Mouse (Mus musculus) neural tube, embryonic 12.5 days (tissue): Measurements from ENCODE around the gene Camta2. TPM values are rescaled to one million over a fixed set of nuclear protein-coding genes. Genes with fewer than 3 reads are reported as not detected.

ENCODE experiments used
- ATAC-seq: fragments of 200-750 bp; cut with Nextera tagmentation; 2 replicates; pipeline ENCODE4 v1.8.0; 2017; ENCODE audit warnings: low read depth, mild to moderate bottlenecking, moderate TSS enrichment, moderate library complexity; ENCODE audit not compliant: low FRiP score
- H3K27ac ChIP-seq: fragments of 300-500 bp; sonication (generic); 2 replicates; pipeline ENCODE4 v1.5.1; 2016
- H3K27me3 ChIP-seq: fragments of 300-500 bp; sonication (generic); replicated peaks from 2 replicates; pipeline ENCODE4 v1.6.1; 2016; ENCODE audit warnings: mild to moderate bottlenecking
- H3K36me3 ChIP-seq: fragments of 300-500 bp; sonication (generic); 2 replicates; pipeline ENCODE4 v1.6.1; 2016; ENCODE audit warnings: mild to moderate bottlenecking
- H3K4me1 ChIP-seq: fragments of 300-500 bp; sonication (generic); 2 replicates; pipeline ENCODE4 v1.6.1; 2016
- H3K4me2 ChIP-seq: fragments of 300-500 bp; sonication (generic); replicated peaks from 2 replicates; pipeline ENCODE4 v1.6.1; 2016; ENCODE audit warnings: mild to moderate bottlenecking
- H3K4me3 ChIP-seq: fragments of 300-500 bp; sonication (generic); 2 replicates; pipeline ENCODE4 v1.5.1; 2016
- H3K9ac ChIP-seq: fragments of 300-500 bp; sonication (generic); 2 replicates; pipeline ENCODE4 v1.6.1; 2016; ENCODE audit warnings: mild to moderate bottlenecking
- H3K9me3 ChIP-seq: fragments of 300-500 bp; sonication (generic); 2 replicates; pipeline ENCODE4 v1.6.1; 2016; ENCODE audit warnings: mild to moderate bottlenecking
- WGBS: fragments of 180-500 bp; shearing (Covaris S2); methylation state at CpG from one replicate; pipeline ENCODE4 v1.1.7; 2016; 5-methylcytosine and 5-hydroxymethylcytosine counted together
- polyA plus RNA-seq: library from polyadenylated mRNA; unstranded; fragments of >200 nt; fragmentation: Nextera tagmentation; extraction: Ambion mirVana; gene quantifications from 2 replicates; pipeline ENCODE4 v1.2.1, GENCODE M21; 2016

Gene Camta2
- polyA plus RNA-seq, 1 experiment from 2014 or later: 16.7 TPM

DNA sequence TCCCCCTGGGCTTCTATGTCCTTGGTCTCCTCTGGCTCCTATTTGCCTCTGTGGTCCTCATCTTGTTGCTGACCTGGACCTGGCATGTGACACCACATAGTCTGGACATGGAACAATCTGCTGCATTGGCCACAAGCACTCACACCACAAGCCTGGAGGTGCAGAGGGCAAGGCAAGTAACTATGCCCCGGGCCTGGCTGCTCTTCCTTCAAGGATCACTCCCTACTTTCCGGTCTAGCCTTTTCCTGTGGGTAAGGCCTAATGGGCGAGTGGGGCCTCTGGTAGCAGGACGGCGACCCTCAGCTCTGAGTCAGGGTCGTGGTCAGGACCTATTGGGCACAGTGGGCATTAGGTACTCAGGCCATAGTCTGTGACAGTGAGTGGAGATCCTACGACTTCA is 46.7 kb downstream of the Camta2 start:
- H3K9me3 ChIP-seq: no peaks in the 10 kb centered on the region
- H3K4me3 ChIP-seq: no peak overlapping the region
- peaks cover 13% of the 10 kb centered on the region for H3K4me1 ChIP-seq
- no peak for ATAC-seq
- no peak overlapping the region for H3K4me2 ChIP-seq
- H3K27ac ChIP-seq: no peak overlapping the region
- 86% methylated on average over 7 of the region's 7 CpGs for WGBS
- H3K9ac ChIP-seq: no peak overlapping the region
- peaks cover 26% of the 10 kb centered on the region for H3K36me3 ChIP-seq
- no peaks in the 10 kb centered on the region; the same call in 1 of the 2 replicates for H3K27me3 ChIP-seq

DNA sequence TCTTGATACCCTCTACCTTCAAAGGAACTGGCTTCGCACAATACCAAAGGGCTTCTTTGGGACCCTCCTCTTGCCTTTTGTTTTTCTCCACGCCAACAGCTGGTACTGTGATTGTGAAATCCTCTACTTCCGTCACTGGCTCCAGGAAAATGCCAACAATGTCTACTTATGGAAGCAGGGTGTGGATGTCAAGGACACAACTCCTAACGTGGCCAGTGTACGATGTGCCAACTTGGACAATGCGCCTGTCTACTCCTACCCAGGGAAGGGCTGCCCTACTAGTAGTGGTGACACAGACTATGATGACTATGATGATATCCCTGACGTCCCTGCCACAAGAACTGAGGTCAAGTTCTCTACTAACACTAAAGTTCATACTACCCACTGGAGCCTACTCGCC is 47.9 kb downstream of the Camta2 start:
- no peak overlapping the region for H3K9ac ChIP-seq
- ATAC-seq: no peak
- no peak overlapping the region for H3K27ac ChIP-seq
- H3K4me3 ChIP-seq: no peak overlapping the region
- WGBS: 84% methylated on average over 8 of the region's 8 CpGs
- H3K4me2 ChIP-seq: no peak overlapping the region
- H3K36me3 ChIP-seq: peaks cover 18% of the 10 kb centered on the region
- no peaks in the 10 kb centered on the region; the same call in 1 of the 2 replicates for H3K27me3 ChIP-seq
- H3K4me1 ChIP-seq: 0 out of 2 replicates have a peak, but pooled peaks cover under 1% of the 10 kb centered on the region
- no peaks in the 10 kb centered on the region for H3K9me3 ChIP-seq

DNA sequence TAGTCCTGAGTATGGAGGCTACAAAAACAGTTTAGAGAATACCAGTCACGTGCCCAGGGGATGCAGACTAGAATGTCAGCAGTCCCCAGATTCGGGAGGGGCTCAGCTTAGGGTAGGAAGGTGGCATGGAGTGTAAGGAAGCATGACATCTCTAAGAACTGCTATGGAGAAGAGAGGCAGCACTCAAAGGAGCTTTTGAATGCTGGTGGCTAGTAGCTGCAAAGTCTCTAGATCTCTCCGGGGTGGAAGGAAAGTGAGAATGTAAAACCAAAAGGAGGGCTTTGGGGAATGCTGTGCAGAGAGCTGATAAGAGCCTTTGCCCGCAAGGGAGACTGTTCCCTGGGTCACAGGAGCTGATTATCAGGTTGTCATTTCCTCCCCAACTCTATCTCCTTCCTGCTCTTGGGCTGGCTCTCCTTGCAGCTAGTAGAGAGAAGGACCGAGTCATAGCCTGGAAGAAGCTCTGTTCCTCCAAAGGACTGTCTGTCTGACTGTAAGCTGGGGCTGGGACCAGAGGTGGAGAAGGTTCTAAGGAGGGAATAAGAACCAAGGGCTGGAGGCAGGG is 49.1 kb downstream of the Camta2 start, which contains the start of gene Gp1ba:
TSS of gene Gp1ba (plus strand) at position 409 of the 565 bp plus-strand sequence.
- no peaks in the 10 kb centered on the region for H3K4me1 ChIP-seq
- 59% methylated on average over 5 of the region's 5 CpGs for WGBS
- H3K4me3 ChIP-seq: no peak within 1 kb of the TSS
- H3K36me3 ChIP-seq: peaks cover 8% of the 10 kb centered on the region; the same call in 1 of the 2 replicates
- no peak within 1 kb of the TSS for H3K9ac ChIP-seq
- no peaks in the 10 kb centered on the region for H3K9me3 ChIP-seq
- no peak for ATAC-seq
- H3K4me2 ChIP-seq: no peak within 1 kb of the TSS
- H3K27ac ChIP-seq: no peak within 1 kb of the TSS
- no peaks in the 10 kb centered on the region; the same call in 1 of the 2 replicates for H3K27me3 ChIP-seq

DNA sequence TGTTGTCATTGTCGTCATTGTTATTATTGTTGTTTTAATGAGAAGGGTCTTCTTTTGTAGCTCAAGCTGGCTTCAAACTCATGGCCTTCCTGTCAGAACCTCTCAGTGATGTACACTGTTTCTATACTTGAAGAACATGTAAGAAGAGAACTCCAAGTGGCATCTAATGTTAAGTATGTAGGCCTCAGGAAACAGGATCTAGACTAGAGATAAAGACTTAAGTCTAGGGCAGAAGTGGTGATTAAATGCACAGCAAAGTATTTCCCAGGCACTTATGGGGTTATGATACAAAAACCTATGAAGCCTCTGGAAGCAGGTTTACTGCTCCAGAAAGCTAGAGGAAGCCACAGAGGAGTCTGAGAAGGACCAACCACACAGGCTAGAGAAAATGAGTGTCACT is 49.6 kb downstream of the Camta2 start:
- WGBS: 81% methylated on average over 1 of the region's 1 CpGs
- H3K4me3 ChIP-seq: no peak overlapping the region
- no peak overlapping the region for H3K27ac ChIP-seq
- H3K9ac ChIP-seq: no peak overlapping the region
- H3K9me3 ChIP-seq: no peaks in the 10 kb centered on the region
- no peaks in the 10 kb centered on the region for H3K4me1 ChIP-seq
- H3K27me3 ChIP-seq: no peaks in the 10 kb centered on the region; the same call in 1 of the 2 replicates
- peaks cover 5% of the 10 kb centered on the region; the same call in 1 of the 2 replicates for H3K36me3 ChIP-seq
- ATAC-seq: no peak
- H3K4me2 ChIP-seq: no peak overlapping the region

DNA sequence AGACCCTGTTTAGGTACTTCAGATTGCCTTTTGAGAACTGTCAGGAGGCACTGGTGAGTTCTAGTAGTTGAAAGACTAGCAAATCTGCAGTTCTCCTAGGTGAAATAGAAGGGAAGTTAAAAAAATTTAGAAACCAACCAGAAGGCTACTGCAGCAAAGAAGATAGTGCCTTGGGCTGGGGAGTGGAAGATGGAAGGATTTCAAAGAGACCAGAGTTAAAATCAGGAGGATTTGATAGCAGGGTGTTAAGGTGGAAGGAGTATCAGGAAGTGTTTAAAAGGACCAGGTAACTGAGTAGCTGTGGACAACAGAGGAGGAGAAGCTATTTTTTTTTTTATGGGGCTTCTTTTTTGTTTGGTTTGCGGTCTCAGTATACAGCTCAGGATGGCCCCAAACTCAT is 50.1 kb downstream of the Camta2 start:
- H3K27me3 ChIP-seq: no peaks in the 10 kb centered on the region; the same call in 1 of the 2 replicates
- H3K9me3 ChIP-seq: no peaks in the 10 kb centered on the region
- H3K4me3 ChIP-seq: no peak overlapping the region
- 88% methylated on average over 1 of the region's 1 CpGs for WGBS
- peaks cover under 1% of the 10 kb centered on the region; the same call in 1 of the 2 replicates for H3K36me3 ChIP-seq
- ATAC-seq: no peak
- no peak overlapping the region for H3K9ac ChIP-seq
- H3K4me1 ChIP-seq: no peaks in the 10 kb centered on the region
- no peak overlapping the region for H3K4me2 ChIP-seq
- H3K27ac ChIP-seq: no peak overlapping the region

DNA sequence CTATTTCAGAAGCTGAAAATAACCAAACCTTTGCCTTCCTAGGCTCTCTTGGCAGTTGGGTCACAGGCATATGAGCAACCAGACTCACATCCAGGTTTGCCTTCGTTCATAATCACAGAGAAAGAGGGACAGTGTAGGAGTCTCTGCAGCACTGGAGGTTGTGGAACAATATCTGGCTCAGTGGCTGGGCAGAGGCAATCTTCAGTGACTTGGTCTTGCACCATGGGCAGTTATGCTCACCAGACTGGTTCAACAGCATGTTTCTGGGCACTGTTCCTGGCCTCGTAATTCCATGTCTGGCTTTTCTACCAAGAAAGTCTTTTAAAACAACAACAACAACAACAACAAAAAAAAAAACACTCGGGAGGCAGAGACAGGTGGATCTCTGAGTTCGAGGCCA is 52.3 kb downstream of the Camta2 start:
- H3K4me1 ChIP-seq: no peaks in the 10 kb centered on the region
- no peak overlapping the region for H3K4me3 ChIP-seq
- no peak overlapping the region for H3K4me2 ChIP-seq
- H3K27ac ChIP-seq: no peak overlapping the region
- 84% methylated on average over 4 of the region's 4 CpGs for WGBS
- no peak overlapping the region for H3K9ac ChIP-seq
- no peaks in the 10 kb centered on the region for H3K9me3 ChIP-seq
- H3K36me3 ChIP-seq: no peaks in the 10 kb centered on the region
- H3K27me3 ChIP-seq: no peaks in the 10 kb centered on the region; the same call in 1 of the 2 replicates
- ATAC-seq: no peak

DNA sequence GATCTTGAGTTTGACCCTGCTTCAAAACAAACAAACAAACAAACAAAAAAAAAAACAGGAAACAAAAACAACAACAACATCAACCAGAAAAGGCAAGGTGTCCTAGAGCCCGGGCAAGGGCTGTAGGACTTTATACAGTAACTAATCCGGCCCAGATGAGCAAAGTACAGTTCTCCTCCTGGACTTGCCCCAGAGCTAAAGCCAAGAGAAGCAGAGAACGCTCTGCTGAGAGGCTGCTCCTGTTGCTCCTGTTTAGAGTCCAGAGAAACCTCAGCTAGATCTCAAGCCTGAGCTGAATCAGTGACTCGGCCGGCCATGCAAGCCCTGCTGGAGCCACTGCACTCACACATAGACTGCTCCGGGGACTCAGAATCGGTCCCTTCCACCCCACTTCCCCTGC is 57.8 kb downstream of the Camta2 start:
- no peak overlapping the region for H3K4me3 ChIP-seq
- H3K4me2 ChIP-seq: no peak overlapping the region
- WGBS: 84% methylated on average over 7 of the region's 7 CpGs
- H3K27me3 ChIP-seq: no peaks in the 10 kb centered on the region
- H3K36me3 ChIP-seq: no peaks in the 10 kb centered on the region
- H3K4me1 ChIP-seq: no peaks in the 10 kb centered on the region
- no peaks in the 10 kb centered on the region for H3K9me3 ChIP-seq
- no peak for ATAC-seq
- no peak overlapping the region for H3K27ac ChIP-seq
- H3K9ac ChIP-seq: no peak overlapping the region

DNA sequence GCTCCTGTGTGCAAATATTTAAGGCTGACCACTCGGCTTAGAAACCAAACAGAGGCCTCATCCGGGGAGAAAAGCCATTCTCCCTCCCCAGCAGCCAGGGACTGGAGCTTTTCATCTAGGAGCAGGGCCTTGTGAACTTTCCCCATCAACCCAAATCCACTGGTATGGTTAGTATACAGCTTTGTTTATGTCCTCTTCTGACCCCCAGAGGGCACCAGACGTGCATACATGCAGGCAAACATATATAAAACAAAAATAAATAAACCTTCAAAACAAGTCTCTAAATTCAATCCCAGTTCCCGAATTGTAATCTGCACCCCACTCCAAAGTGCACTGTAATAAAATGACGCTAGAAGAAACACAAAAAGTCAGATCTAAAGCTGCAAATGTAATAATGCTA is 58.3 kb downstream of the Camta2 start:
- 58% methylated on average over 5 of the region's 5 CpGs for WGBS
- no peak overlapping the region for H3K27ac ChIP-seq

DNA sequence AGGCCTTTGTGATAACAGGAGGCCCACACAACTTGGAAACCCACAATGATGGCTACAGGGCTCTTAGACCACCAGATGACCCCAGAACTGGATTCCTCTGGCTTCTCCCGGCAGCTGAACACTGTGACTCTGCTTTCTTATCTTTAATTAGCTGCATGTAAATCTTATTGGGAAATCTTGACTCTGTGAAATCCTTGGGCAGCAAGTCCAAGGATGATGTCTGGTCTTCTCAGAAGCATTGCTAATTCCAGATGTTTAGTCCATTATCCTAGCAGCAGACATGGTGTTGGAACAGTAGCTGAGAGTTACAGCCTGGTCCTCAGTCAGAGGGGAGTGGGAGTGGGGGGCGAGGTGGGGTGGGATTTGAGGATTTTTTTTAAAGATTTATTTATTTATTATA is 59.5 kb downstream of the Camta2 start:
- Histone ChIP-seq H3K4me3 (no peak overlapping the region), H3K27me3 (no peaks in the 10 kb centered on the region), H3K4me1 (no peaks in the 10 kb centered on the region), H3K9ac (no peak overlapping the region), H3K4me2 (no peak overlapping the region), H3K27ac (no peak overlapping the region), H3K9me3 (no peaks in the 10 kb centered on the region), H3K36me3 (no peaks in the 10 kb centered on the region)
- ATAC-seq: no peak
- WGBS: 78% methylated on average over 2 of the region's 2 CpGs

More for the DNA sequence above, 58.3 kb downstream of the Camta2 start:
- ATAC-seq: no peak
- no peaks in the 10 kb centered on the region for H3K27me3 ChIP-seq
- H3K9me3 ChIP-seq: no peaks in the 10 kb centered on the region
- no peak overlapping the region for H3K4me3 ChIP-seq
- H3K4me2 ChIP-seq: no peak overlapping the region
- no peaks in the 10 kb centered on the region for H3K36me3 ChIP-seq
- H3K9ac ChIP-seq: no peak overlapping the region
- no peaks in the 10 kb centered on the region for H3K4me1 ChIP-seq

DNA sequence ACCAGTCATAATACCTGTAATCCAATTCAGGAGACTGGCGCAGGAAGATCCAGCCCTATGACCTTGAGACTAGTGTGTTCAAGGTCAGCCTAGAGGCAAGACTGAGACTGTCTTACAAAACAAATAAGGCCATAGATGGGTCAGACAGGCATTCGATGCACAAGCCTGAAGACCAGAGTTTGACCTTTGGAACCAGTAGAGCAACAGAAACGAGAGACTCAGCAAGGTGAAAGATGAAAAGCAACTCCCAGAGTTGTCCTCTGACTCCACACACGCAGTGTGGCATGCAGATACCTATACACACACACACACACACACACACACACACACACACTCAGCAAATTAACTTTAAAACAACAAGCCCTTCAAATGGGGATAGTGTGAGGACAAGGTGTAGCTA is 61.0 kb downstream of the Camta2 start:
- H3K9ac ChIP-seq: no peak overlapping the region
- no peaks in the 10 kb centered on the region for H3K4me1 ChIP-seq
- WGBS: 79% methylated on average over 4 of the region's 4 CpGs
- no peak overlapping the region for H3K4me2 ChIP-seq
- no peak overlapping the region for H3K27ac ChIP-seq
- no peaks in the 10 kb centered on the region for H3K27me3 ChIP-seq
- ATAC-seq: no peak
- H3K9me3 ChIP-seq: no peaks in the 10 kb centered on the region
- no peaks in the 10 kb centered on the region for H3K36me3 ChIP-seq
- H3K4me3 ChIP-seq: no peak overlapping the region

DNA sequence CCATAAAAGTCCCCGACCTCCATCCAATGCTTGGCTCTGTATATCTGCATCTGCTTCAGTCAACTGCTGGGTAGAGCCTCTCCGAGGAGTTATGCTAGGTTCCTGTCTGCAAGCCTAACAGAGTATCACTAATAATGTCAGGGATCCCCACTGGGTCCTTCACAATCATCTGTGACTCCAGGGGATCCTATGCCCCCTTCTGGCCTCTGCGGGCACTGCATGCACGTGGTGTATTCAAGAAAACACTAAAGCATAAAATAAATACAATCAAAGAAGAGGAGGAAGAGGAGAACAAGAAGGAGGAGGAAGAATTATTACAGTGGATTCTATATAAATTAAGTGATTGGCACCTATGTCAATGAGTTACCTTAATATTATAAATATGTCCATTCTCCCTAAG is 62.4 kb downstream of the Camta2 start:
- H3K27me3 ChIP-seq: no peaks in the 10 kb centered on the region
- no peaks in the 10 kb centered on the region for H3K36me3 ChIP-seq
- no peak overlapping the region for H3K4me3 ChIP-seq
- H3K9me3 ChIP-seq: no peaks in the 10 kb centered on the region
- no peaks in the 10 kb centered on the region for H3K4me1 ChIP-seq
- H3K4me2 ChIP-seq: no peak overlapping the region
- H3K27ac ChIP-seq: no peak overlapping the region
- WGBS: 48% methylated on average over 4 of the region's 4 CpGs
- no peak for ATAC-seq
- H3K9ac ChIP-seq: no peak overlapping the region

DNA sequence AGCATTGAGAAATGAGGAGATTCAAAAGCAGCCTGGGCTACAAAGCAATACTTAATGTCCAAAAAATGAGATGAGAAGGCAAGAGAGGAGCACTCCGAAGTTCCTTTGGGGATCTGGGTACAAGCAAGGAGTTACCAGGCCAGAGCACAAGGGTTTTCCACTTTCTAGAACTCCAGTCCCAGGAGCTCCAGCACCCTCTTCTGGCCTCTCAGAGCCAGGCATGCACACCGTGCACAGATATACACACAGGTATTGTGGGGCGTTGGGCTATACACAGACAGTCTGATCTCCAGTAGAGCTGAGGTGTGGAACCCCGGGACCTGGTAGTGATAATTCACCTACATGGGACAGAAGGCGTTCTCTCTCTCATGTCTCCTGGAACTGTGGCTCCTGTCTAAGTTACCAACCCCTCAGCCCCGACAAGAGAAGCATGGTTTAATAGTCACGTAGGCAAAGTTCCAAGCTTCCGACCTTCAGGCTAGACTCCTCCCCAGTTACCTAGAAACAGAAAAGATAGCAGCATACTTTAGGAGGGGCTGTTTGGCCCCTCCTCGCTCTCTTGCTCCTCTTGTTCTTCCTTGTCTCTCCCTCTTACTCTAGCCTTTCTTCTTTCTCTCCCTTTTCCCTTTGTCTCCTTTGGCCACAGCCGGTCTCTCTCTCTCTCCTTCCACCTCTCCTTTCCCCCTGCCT is 64.7 kb downstream of the Camta2 start:
- no peaks in the 10 kb centered on the region for H3K9me3 ChIP-seq
- no peak overlapping the region for H3K4me3 ChIP-seq
- H3K27me3 ChIP-seq: no peaks in the 10 kb centered on the region
- 84% methylated on average over 10 of the region's 10 CpGs for WGBS
- no peaks in the 10 kb centered on the region for H3K36me3 ChIP-seq
- no peaks in the 10 kb centered on the region for H3K4me1 ChIP-seq
- no peak overlapping the region for H3K9ac ChIP-seq
- no peak overlapping the region for H3K4me2 ChIP-seq
- ATAC-seq: no peak
- no peak overlapping the region for H3K27ac ChIP-seq
